Mouse (Mus musculus) ES-Bruce4 (cell line): ENCODE data around the gene 2310034C09Rik. TPM values are rescaled to one million over a fixed set of nuclear protein-coding genes. Genes with fewer than 3 reads are reported as not detected.

ENCODE experiments used
- H3K27ac ChIP-seq: 2 replicates; pipeline ENCODE4 v1.5.1; 2012; ENCODE audit warnings: low read length, inconsistent platforms; ENCODE audit not compliant: insufficient read depth
- H3K27me3 ChIP-seq: 2 replicates; pipeline ENCODE4 v1.6.1; 2012; ENCODE audit warnings: mild to moderate bottlenecking, low read length, inconsistent platforms; ENCODE audit not compliant: control insufficient read depth, poor library complexity, insufficient read depth, severe bottlenecking
- H3K36me3 ChIP-seq: 2 replicates; pipeline ENCODE4 v1.6.1; 2012; ENCODE audit warnings: inconsistent platforms, mild to moderate bottlenecking, low read length, moderate library complexity; ENCODE audit not compliant: control insufficient read depth, poor library complexity, insufficient read depth, severe bottlenecking
- H3K4me1 ChIP-seq: one replicate; pipeline ENCODE4 v1.8.1; 2011; ENCODE audit warnings: low read length; ENCODE audit not compliant: control insufficient read depth, insufficient read depth
- H3K4me3 ChIP-seq: 2 replicates; pipeline ENCODE4 v1.5.1; 2011; ENCODE audit warnings: low read depth, mild to moderate bottlenecking, low read length
- H3K9ac ChIP-seq: 2 replicates; pipeline ENCODE4 v1.6.1; 2012; ENCODE audit warnings: low read depth, mild to moderate bottlenecking, inconsistent platforms; ENCODE audit not compliant: poor library complexity, severe bottlenecking
- H3K9me3 ChIP-seq: replicated peaks from 2 replicates; pipeline ENCODE4 v1.6.1; 2012; ENCODE audit warnings: mild to moderate bottlenecking, low read length, inconsistent platforms; ENCODE audit not compliant: control insufficient read depth, poor library complexity, insufficient read depth, severe bottlenecking
- CTCF ChIP-seq: IDR thresholded peaks from one replicate; pipeline ENCODE4 v1.8.1; 2011; ENCODE audit warnings: low read depth, low read length
- EP300 ChIP-seq: IDR thresholded peaks from 2 replicates; pipeline ENCODE4 v1.6.1; 2011; ENCODE audit warnings: low read depth, low read length; ENCODE audit not compliant: insufficient read depth
- POLR2A ChIP-seq: IDR thresholded peaks from one replicate; pipeline ENCODE4 v1.8.1; 2011; ENCODE audit warnings: low read length; ENCODE audit not compliant: insufficient read depth
- polyA plus RNA-seq: library from polyadenylated mRNA; stranded (reverse); fragments of >200 nt; gene quantifications from 2 replicates; pipeline ENCODE4 v1.2.4, GENCODE M21; 2011; ENCODE audit warnings: low read depth; ENCODE audit not compliant: missing spikeins, insufficient read depth, insufficient read length

2310034C09Rik gene
- polyA plus RNA-seq, 1 experiment = not detected

- TF ChIP-seq POLR2A = no peak
- no peak for TF ChIP-seq CTCF
- TF ChIP-seq EP300 = no peak
Measured at GRCm38 (mm10) chr16:88786786-88787185, 28.1 kb downstream of the 2310034C09Rik start.

More at GRCm38 (mm10) chr16:88786786-88787185, 28.1 kb downstream of the 2310034C09Rik start:
- no peak overlapping the region for H3K27ac ChIP-seq
- no peaks in the 10 kb centered on the region; the same call in 1 of the 2 replicates for H3K9me3 ChIP-seq
- no peak overlapping the region for H3K9ac ChIP-seq
- H3K27me3 ChIP-seq = no peaks in the 10 kb centered on the region
- no peaks in the 10 kb centered on the region for H3K36me3 ChIP-seq
- H3K4me1 ChIP-seq = no peaks in the 10 kb centered on the region
- no peak overlapping the region for H3K4me3 ChIP-seq

Other genes with a start within 250 kb of the 2310034C09Rik start
- not detected in 2 replicates for gene Cldn8, start 195.7 kb upstream of the 2310034C09Rik start, polyA plus RNA-seq
- gene Krtap24-1, start 146.6 kb upstream of the 2310034C09Rik start, polyA plus RNA-seq = not detected in 2 replicates
- gene 2310079G19Rik, start 131.2 kb upstream of the 2310034C09Rik start, polyA plus RNA-seq = not detected in 2 replicates
- not detected in 2 replicates for gene Krtap26-1, start 111.1 kb upstream of the 2310034C09Rik start, polyA plus RNA-seq
- gene Krtap27-1, start 87.2 kb upstream of the 2310034C09Rik start, polyA plus RNA-seq = not detected in 2 replicates
- not detected in 2 replicates for gene 2310061N02Rik, start 50.9 kb upstream of the 2310034C09Rik start, polyA plus RNA-seq
- gene Krtap13-1, start 30.0 kb upstream of the 2310034C09Rik start, polyA plus RNA-seq = not detected in 2 replicates
- gene Krtap13, start 7.2 kb upstream of the 2310034C09Rik start, polyA plus RNA-seq = not detected in 2 replicates
- not detected in 2 replicates for gene 2310057N15Rik, start 15.4 kb downstream of the 2310034C09Rik start, polyA plus RNA-seq
- gene Gm5965, start 19.0 kb downstream of the 2310034C09Rik start, polyA plus RNA-seq = not detected in 2 replicates
- gene Gm20741, start 53.4 kb downstream of the 2310034C09Rik start, polyA plus RNA-seq = not detected in 2 replicates
- not detected in 2 replicates for gene Krtap15, start 61.4 kb downstream of the 2310034C09Rik start, polyA plus RNA-seq
- not detected in 2 replicates for gene Krtap14, start 67.3 kb downstream of the 2310034C09Rik start, polyA plus RNA-seq
- not detected in 2 replicates for gene Krtap19-1, start 110.6 kb downstream of the 2310034C09Rik start, polyA plus RNA-seq
- not detected in 2 replicates for gene Krtap19-2, start 115.4 kb downstream of the 2310034C09Rik start, polyA plus RNA-seq
- not detected in 2 replicates for gene Krtap19-3, start 119.2 kb downstream of the 2310034C09Rik start, polyA plus RNA-seq
- not detected in 2 replicates for gene Krtap19-4, start 126.2 kb downstream of the 2310034C09Rik start, polyA plus RNA-seq
- not detected in 2 replicates for gene Krtap19-5, start 137.6 kb downstream of the 2310034C09Rik start, polyA plus RNA-seq
- gene Krtap19-9b, start 173.4 kb downstream of the 2310034C09Rik start, polyA plus RNA-seq = not detected in 2 replicates
- gene Krtap16-3, start 204.0 kb downstream of the 2310034C09Rik start, polyA plus RNA-seq = not detected in 2 replicates